Mouse (Mus musculus) skeletal muscle tissue, adult 2 months (tissue): ENCODE data around the gene Rgsl1.
"Not testable (repeated sequence)": the region's sequence is repeated elsewhere in the genome, so short reads cannot be mapped to it uniquely, and the experiment has no call there.

Experiments used
- DNase-seq: peaks from one replicate; pipeline ENCODE4 v3.0.0-alpha.2; 2012; ENCODE audit warnings: low read depth, low spot score

The Rgsl1 gene

DNA sequence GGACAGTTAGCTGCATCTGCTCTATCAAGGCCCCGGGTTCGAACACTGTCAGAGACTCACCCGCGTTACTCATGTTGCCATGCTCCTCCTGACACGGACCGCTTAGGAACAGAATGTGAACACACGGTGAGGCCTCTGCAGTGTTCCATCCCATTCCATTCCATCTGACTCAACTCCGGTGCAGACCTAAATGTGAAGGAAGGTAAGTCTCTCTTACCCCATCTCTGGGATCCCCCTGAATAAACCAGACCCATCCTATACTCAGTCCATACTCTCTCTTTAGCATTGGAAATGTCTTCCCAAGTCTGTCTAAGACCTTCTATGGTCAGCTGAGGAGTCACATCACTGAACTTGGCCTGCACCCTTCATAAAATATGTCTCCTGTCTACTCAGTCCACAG lies at the start of gene Rgsl1:
Gene Rgsl1, minus strand, starts transcription at position 101 of the 400 bp plus-strand sequence.
- no peak for DNase-seq

DNA sequence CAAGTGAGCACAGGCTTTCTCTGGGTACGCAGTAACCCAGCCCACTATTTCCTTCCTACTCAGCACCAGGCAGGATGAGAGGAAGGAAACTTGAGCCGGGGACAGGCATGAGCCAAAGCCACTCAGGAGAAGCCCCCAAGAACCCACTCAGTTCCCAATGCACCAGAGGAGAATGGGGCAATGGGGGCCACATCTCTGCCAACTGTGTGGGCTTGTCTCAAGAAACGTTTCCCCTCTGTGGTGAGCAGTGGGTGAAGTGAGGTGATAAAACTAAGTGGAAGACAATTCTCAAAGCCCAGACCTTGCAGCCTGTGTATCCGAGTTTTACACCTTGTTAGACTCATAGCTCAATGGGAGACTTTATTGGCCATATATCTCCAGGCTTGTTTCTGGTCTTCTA lies 47.5 kb upstream of the Rgsl1 start, which contains the start of gene Teddm1a:
Gene Teddm1a, plus strand, starts transcription at position 301 of the 400 bp plus-strand sequence.
- DNase-seq: no peak

DNA sequence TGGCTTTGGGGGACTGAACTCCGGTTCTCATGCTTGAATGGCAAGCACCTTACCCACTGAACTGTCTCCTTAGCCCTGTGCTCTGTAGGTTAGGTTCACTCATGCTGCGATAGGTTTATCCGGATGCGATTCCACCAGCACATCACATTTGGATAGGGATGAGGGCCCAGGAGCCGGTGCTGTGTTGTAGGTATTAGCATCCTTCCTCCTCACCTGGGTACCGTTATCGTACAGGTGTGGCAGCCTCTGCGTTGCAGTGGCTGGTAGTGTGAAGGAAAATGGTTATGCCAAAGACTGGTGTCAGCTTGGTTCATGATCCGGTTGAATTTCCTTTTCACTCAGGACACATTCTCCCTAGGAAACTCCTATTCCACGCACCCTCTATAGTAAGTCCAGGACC lies 46.2 kb upstream of the Rgsl1 start:
- DNase-seq: no peak

DNA sequence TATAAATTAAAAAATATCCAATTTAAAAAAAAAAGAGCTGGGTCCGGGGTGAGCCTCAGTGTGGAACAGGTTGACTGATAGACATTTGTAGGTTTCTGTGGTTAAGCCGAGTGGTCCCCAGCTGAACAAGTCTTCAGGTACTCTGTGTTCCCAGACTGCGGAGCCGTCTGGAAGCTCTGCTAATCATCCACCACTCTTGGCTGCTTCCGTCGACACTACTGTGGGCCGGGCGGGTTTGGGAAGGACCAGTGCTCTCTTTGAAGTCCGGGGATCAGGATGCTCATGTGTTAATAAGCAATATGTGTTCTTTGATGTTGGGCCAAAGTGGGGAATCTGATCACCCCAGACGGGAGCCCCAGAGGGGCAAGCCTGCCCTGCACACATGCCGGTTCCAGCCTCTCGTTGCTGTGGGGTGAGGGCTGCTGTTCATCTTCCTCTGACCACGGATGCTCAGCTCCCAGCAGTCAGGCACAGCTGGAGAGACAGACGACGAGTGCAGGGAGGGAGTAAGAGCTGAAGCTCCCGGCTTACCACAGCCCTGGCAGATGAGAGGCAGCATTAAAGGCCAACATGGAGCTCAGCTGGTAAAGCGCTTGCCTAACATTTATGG lies 42.2 kb upstream of the Rgsl1 start:
- no peak for DNase-seq

DNA sequence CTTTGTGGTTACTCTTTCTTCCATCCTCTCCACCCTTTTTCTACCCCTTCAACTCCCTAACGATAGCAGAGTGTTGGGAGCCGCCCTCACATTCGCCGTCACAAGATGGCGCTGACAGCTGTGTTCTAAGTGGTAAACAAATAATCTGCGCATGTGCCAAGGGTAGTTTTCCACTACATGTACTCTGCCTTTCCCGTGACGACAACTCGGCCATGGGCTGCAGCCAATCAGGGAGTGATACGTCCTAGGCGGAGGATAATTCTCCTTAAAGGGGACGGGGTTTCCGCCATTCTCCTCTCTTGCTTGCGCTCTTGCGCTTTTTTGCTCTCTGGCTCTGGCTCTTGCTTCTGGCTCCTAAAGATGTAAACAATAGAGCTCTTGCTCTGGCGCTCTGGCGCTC lies 36.4 kb upstream of the Rgsl1 start:
- DNase-seq: not testable (repeated sequence)

DNA sequence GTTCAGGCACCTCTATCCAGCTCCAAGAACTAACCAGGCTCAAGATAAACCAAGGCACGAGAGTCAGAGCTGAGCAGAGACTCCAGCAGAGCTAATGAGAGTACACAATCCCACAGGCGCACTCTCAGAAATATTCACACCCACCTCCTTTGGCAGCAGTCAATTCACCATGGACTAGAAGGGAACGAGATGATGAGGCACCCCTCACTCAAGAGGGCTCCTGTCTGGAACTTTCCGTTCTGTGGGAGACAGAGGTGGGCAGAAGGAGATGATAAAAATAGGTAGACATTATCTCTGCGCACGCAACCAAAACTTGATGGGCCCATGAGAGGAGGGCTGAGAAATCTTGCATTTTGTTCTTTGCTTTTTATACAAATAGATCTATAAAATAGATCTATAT lies 30.1 kb upstream of the Rgsl1 start, which contains the start of gene Teddm1b:
Gene Teddm1b, plus strand, starts transcription at position 301 of the 400 bp plus-strand sequence.
- DNase-seq: no peak

DNA sequence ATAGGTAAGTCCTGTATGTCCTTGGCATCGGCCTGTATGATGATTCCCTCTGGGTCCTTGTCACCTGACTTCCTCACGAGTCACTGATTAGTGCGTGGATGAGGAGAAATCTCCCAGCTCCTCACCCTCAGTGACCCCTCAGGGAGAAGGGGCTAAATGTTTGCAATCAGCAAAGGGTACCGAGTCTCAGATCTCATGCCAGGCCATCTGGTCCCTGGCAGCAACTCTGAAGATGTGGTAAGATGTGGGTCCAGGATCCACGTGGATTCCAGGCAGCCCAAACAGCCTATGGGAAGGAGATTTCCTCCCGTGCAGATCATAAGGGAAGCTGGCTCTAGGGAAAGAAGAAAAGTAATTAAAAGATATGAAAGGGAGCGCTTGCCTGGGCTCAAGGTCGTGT lies 12.0 kb upstream of the Rgsl1 start:
- no peak for DNase-seq

DNA sequence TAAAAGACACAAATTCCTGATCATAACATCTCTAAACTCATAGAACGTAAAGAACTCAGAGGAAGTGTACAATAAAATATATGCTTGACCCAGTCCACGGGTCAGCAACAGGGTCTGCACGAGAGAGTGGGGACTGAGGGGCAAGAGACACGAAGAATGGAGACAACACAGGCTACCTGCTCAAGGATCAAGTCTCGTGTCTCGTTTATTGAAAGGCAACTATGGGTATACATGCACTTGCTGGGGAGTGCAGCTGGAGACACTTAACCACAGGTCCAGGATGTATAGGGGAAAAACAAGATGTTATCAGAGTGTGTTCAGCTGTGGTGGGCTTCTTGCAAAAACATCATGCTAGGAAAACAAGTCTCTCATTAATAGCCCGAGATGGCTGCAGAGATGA lies 8.8 kb upstream of the Rgsl1 start:
- DNase-seq: not testable (repeated sequence)

DNA sequence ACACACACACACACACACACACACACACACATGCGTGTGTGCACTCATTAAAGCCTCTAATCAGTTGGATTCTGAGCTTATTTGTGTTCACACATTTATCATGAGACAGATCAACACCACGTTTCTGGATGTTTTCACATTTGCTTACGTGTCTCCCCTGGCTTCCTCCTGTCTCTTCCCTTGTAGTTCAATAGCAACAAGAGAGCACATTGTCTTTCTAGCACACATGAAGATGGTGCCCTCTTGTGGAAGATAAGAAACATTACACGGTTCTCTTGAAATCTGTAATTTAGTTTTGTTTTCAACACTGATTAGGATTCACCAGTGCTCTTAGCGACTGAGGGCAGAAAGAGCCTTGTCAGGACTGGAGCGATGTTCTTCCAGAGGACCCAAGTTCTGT lies 2.9 kb upstream of the Rgsl1 start:
- peak; percentile 14 for DNase-seq

DNA sequence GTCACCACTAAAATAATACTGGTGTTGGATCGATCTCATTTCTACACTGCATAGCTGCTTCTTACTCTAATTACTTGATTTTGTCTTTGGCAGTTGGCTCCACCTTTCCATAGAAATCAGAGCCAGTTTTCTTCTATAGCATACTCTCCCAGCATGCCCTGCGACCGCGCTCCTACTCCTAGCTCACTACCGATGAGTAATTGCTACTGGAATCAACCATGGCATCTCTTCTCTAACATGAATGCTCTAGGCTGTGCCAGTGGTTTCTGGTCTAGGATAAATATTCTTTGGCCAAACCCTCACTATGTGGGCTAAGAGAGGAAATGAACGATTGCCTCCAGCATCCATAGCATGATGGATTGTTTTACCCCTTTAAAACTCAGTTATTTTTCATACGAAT lies 2.5 kb upstream of the Rgsl1 start:
- no peak for DNase-seq

DNA sequence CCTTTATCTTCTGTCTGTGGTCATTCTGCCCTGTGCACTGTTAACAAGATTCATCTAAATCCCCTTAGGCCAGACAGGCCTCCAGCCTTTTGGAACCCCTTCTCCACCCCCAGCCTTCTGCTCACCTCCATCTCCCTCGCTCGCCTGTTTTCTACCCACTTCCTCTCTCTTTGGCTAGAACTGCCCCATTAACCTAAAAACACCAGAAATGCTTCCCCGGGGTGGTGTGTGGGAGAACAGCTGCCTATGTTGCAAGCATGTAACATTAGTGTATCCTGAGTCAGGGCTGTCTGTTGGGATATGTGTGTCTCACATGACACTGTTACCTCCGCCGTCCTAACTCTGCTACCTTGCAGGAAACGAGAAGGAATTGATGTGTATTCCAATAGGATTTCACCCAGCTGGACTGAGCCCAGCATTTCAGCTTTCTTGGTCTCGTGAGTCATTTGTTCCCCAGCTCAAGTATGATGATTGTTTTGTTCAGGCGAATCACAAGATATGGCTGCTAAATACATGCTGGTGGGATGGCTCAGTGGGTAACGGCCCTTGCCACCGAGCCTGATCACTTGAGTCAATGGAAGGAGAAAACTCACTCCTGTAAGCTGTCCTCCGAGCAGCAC lies 1.7 kb downstream of the Rgsl1 start:
- DNase-seq: no peak

DNA sequence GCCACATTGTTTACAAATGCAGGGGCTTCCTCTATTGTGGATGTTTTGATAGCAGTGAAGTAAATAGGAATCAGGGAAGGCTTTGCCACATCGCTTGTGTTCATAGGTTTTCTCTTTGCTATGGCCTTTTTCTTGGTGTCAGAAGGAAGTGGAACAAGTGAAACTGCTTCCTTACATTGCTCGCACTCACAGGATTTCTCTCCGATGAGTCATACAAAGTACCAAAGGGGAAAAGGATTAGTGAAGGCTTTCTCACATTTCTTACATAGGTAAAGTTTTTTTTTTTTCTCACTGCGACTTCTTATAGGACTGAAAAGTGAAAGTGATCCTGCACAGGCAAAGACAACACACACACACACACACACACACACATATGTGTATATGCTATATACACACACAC lies 7.9 kb downstream of the Rgsl1 start:
- DNase-seq: no peak

DNA sequence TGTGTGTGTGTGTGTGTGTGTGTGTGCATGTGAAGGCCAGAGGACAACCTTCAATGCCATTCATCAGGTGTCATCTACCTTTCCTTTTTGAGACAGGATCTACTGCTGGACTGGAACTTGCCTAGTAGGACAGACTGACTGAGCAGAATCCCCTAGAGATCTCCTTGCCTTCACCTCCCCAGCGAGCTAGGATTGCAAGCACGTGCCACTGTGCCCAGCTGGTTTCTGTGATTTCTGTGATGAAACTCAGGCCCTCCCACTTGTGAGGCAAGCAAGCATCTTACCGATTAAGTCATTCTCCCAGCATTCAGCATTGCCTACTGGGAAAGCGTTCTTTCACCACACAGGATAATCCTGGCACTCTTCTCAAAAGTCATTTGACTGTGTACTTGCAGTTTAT lies 13.2 kb downstream of the Rgsl1 start:
- no peak for DNase-seq

DNA sequence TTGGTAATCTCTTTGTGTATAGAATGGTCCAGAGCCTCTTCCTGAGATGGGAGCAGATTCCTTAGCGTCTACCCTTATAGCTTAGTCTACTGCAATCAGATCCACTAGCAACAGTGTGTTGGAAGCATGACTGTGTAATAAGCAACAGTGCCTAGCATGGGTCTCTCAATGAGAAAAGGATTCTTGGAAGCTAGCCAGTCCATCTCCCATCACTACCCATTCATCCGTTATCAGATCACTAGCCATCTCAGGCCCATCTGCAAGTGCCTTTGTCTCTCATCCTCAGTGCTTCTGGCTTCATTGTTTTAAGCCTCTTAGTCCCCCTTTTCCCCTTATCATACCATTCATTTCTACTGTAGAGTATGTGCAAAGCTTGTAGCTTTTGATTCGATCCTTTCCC lies 23.7 kb downstream of the Rgsl1 start:
- no peak for DNase-seq

DNA sequence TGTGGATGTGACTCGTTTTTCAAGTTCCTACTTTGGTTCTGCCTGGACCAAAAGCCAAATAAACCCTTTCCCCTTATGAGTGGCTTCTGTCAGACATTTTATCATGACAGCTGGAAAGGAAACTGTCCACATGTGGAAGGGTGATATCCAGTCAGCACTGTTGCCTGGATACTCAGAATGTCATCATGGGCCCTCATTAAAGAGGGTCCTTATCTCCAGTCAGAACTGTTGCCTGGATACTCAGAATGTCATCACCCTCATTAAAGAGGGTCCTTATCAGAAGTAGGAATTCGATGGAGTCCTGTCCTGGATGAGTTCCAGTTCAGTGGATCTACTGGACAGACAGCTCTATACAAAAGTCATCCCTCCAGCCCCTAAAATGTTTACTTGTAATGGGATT lies 29.7 kb downstream of the Rgsl1 start:
- DNase-seq: no peak

DNA sequence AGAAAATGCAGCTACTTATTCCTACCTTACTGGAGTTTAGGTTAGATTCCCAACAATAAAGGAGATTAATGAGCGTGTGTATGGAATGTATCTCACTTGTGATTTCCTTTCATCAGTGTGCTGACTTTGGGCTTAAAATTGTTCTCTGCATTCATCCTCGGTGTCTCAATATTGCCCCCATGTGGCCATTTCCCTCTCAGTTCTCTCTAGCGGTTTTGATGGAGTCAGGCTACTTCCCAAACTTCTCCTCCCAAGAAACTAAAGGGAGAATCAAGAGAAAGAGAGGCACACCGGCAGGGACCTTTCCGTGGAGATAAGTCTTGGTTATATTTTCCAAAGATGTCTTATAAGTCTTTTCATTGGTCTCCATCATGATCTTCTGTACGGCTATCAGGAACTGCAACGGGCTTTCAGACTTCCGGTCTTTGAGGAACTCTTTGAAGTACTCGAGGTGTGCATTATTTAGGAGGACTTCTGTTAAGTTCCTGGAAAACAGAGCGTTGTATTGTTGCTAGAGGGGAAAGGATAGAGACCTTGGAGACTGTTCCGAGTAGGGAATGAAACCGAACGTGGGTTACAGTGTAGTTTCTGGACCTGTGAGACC lies 36.5 kb downstream of the Rgsl1 start:
- DNase-seq: no peak

DNA sequence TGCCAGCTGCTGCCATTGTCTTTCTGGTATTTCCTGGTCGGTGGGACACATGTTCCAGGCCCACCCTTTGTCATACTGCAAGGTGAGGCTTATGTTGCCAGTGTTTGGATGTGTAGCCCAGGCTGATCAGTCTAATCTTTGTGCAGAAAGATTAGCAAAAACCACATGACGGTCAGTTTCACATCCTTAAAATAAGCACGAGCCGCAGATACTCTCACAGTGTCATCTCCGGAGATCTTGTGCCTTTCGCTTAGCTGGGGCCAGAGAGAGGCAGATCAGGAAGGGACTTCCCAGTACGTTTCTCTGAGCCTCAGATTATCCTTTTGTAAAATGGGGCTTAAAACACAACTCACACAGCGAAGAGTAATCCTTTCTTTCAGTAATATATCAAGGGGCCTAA lies 40.4 kb downstream of the Rgsl1 start:
- DNase-seq: peak; percentile 21

DNA sequence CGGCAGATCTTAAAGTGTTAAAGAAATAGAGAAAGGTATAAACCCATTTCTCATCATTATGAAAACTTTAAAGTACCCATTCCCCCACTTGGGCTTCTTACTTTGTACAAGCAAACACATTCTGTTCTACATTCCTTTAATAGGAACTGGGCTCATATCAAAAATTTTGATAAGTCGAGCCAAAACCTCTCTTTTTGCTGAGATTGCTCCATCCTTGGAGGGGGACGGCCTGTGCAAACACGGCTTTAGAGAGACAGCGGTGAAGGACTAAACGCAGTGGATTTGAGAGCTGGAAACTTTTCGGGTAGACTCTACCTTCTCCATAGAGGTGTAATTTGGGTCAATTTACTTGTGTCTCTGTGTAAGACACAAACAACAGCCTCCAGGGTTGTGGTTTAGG lies 41.3 kb downstream of the Rgsl1 start:
- DNase-seq: peak; percentile 17

DNA sequence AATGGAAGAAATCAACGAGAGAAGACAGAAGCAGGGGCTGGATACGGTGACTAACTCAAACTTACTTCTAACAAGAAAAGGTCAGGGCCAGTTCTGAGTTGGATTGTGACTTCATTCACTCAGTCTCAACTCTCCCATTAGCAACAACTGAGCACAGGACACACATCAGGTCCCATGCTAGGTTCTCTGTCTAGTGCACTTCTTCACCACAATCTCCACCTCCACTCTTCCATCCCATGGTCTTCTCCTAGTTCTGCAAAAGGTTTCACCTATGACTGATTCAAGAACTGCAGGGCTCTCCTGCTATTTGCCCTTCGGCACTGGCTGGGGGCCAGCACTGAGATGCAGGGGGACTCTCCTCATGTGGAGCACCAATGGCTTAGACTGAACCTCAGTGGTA lies 49.7 kb downstream of the Rgsl1 start:
- no peak for DNase-seq

DNA sequence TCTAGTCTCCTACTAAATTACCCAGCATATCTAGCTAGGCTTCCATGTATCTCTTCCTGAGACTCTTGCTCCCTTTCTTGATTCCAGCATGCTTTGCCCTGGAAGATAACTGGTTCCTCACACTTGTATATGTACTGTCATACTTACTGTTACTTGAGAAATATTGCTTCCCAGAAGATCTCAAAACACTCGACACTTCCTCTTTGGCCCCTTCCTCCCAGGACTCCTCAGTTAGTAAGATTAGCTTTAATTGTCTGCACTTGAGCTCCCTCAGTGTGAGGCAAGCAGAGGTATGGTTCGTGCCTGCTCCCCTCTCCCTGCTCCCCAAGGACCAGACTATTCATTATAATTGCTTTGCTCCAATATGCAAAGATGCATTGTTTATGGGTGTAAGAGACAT lies 53.2 kb downstream of the Rgsl1 start:
- DNase-seq: no peak

DNA sequence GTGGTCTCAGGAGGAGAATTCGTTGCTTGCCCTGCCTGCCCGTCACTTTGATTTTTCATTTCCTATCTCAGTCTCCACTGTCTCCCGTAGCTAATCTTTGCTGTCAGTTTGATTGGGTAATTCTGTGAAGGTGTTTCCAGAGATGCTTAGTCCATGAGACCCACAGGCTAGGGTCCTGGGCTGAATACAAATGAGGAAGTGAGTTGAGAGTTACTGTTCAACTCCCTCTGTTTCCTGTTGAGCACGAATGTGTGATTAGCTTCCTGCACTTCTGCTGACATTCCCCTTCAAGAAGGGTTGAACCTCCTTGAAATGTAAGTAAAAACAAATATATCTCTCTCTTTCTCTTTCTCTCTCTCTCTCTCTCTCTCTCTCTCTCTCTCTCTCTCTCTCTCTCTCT lies 58.3 kb downstream of the Rgsl1 start:
- DNase-seq: no peak

DNA sequence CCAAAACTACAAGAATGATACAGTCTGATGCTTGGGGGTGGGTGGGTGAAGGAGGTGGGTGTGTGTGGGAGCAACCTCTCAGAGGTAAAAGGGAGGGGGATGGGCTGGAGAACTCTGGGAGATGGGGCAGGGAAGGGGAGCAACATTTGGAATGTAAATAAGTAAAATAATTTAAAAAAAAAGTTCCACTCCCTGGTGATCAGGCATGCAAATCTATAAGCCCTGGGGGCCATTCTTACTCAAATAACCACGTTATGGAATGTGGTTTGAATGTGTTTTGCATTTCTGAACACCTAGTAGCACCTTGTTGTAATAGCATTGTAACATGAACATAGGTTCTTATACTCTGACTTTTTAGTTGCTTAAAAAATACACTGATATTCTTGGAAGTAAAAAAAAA lies 60.6 kb downstream of the Rgsl1 start:
- DNase-seq: no peak

DNA sequence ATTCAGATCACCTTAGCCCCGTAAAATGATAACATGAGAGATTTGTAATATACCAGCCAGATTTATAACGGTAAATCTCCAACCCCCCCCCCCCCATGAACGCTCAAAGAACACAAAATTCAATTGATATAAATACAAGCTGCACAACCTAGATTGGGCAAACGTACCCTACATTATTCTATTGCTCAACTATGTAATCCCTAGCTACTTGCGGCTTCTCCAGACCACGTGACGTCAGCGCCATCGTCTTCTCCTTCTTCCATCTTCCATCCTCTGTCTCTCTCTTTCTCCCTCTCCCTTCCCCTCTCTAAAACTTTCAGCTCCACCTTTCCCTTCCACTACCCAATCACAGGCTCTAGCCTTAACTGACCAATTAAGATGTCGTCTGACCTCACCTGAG lies 65.7 kb downstream of the Rgsl1 start:
- no peak for DNase-seq
